Comparison of ENCODE assay signal across 16 mouse cellular contexts in the genomic region with DNA sequence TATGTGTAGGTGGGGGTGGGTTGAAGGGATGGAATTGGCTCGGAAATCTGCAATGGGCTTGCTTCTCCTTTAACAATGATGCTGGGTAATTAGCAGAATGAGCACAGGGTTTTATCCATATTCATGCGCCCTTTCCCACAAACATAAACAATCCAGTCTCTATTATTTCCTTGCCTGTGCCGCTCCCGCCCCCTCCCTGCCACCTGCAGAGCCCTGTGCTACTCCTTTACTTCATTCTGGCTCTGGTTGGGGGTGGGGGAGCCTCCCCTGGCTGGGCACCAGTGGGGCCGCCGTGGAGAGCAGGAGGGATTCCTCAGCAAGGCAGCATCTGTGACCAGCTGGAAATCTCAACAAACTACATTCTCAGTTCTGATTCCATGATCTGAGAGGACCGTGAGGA.
DNase-seq lines count a peak whose midpoint lies in the region; ATAC-seq and TF ChIP-seq lines count a peak whose summit lies in the region.
"Had no signal": no experiment of that assay in that cellular context is flagged by ENCODE, and none has a peak within 500 bp of the region (broad histone marks: within the 10 kb centered on the region; RNA-seq: fewer than 3 reads in every experiment).

No protein-coding gene starts in this region.

- peak; percentile 77 for ATAC-seq in forebrain, embryonic 11.5 days (replicated peaks; ENCODE audit: low FRiP score)
- peak; percentile 72; the same call in 1 of the 2 replicates for ATAC-seq in forebrain, postnatal 0 days
- ATAC-seq in neural tube, embryonic 13.5 days (ENCODE audit: low read depth), result peak; percentile 81
- no peak for ATAC-seq in erythroblast, adult 5-6 weeks (replicated peaks; ENCODE audit: low FRiP score, poor library complexity, severe bottlenecking)
- ATAC-seq: CD4-positive, CD25-positive, alpha-beta regulatory T cell, adult 4 months; liver, postnatal 0 days had no signal

- H3K9me3 ChIP-seq in forebrain, embryonic 11.5 days (ENCODE audit: control insufficient read depth, low read length), result no peaks in the 10 kb centered on the region
- no peaks in the 10 kb centered on the region for H3K9me3 ChIP-seq in forebrain, postnatal 0 days (ENCODE audit: low read length)
- H3K9me3 ChIP-seq in neural tube, embryonic 13.5 days, result no peaks in the 10 kb centered on the region

- intact Hi-C loops in left cerebral cortex, postnatal 36 days (cut with DNase I), result no loop called here

- H3K27me3 ChIP-seq in forebrain, embryonic 11.5 days (ENCODE audit: control insufficient read depth, insufficient read depth, low read length), result no peaks in the 10 kb centered on the region
- no peaks in the 10 kb centered on the region for H3K27me3 ChIP-seq in forebrain, postnatal 0 days (ENCODE audit: insufficient read depth, low read length)
- H3K27me3 ChIP-seq in neural tube, embryonic 13.5 days, result no peaks in the 10 kb centered on the region

- whole genome bisulfite sequencing in forebrain, embryonic 11.5 days, result 18% methylated on average over 7 of the region's 7 CpGs
- 8% methylated on average over 7 of the region's 7 CpGs for WGBS in forebrain, postnatal 0 days
- WGBS in neural tube, embryonic 13.5 days, result 28% methylated on average over 7 of the region's 7 CpGs

- H3K4me2 ChIP-seq in forebrain, embryonic 11.5 days (ENCODE audit: low read depth, low read length, severe bottlenecking), result peak overlapping the region; percentile 13; the same call in 1 of the 2 replicates
- H3K4me2 ChIP-seq in forebrain, postnatal 0 days (ENCODE audit: low read depth), result peak overlapping the region; percentile 10; the same call in 1 of the 2 replicates
- 0 out of 2 replicates have a peak overlapping the region, but pooled peaks have one; percentile 18 for H3K4me2 ChIP-seq in neural tube, embryonic 13.5 days

- peaks cover 3% of the 10 kb centered on the region; the same call in 1 of the 2 replicates for H3K4me1 ChIP-seq in forebrain, embryonic 11.5 days (replicated peaks; ENCODE audit: control insufficient read depth, insufficient read depth, low read length)
- H3K4me1 ChIP-seq in forebrain, postnatal 0 days (ENCODE audit: insufficient read depth), result 0 out of 2 replicates have a peak, but pooled peaks cover 4% of the 10 kb centered on the region
- H3K4me1 ChIP-seq in neural tube, embryonic 13.5 days (replicated peaks), result peaks cover 6% of the 10 kb centered on the region

- no peak for TF ChIP-seq CTCF in forebrain, postnatal 0 days (IDR thresholded peaks at IDR 0.05; ENCODE audit: low read depth)

- no peak overlapping the region for H3K9ac ChIP-seq in forebrain, embryonic 11.5 days (ENCODE audit: low read length)
- H3K9ac ChIP-seq in forebrain, postnatal 0 days, result no peak overlapping the region
- no peak overlapping the region for H3K9ac ChIP-seq in neural tube, embryonic 13.5 days
- H3K9ac ChIP-seq: liver, postnatal 0 days had no signal

- H3K27ac ChIP-seq in forebrain, embryonic 11.5 days (ENCODE audit: low read depth, low read length), result no peak overlapping the region
- H3K27ac ChIP-seq in forebrain, postnatal 0 days (ENCODE audit: low read depth, low read length), result no peak overlapping the region
- H3K27ac ChIP-seq in neural tube, embryonic 13.5 days (replicated peaks), result no peak overlapping the region
- H3K27ac ChIP-seq: macrophage had no signal

- DNase-seq in left cerebral cortex, postnatal 36 days (ENCODE audit: low spot score in 2 of 2), result peak; percentile 14 to 28
- no peak for DNase-seq in left cerebral cortex, adult 11 months (ENCODE audit: low spot score)
- DNase-seq in forebrain, embryonic 11.5 days (ENCODE audit: low spot score), result peak; percentile 62
- DNase-seq in forebrain, postnatal 0 days, result peak; percentile 29
- no peak for DNase-seq in kidney, adult 8-10 months
- DNase-seq in urinary bladder, postnatal 25 days (ENCODE audit: low spot score), result no peak
- DNase-seq: adrenal gland, postnatal 25 days; heart, postnatal 36 days; kidney, adult 18-20 months; kidney, postnatal 4 days; liver, postnatal 0 days; thymus, postnatal 25 days had no signal

- H3K4me3 ChIP-seq in forebrain, embryonic 11.5 days (ENCODE audit: low read depth, low read length), result no peak overlapping the region
- H3K4me3 ChIP-seq in forebrain, postnatal 0 days (ENCODE audit: low read depth, low read length), result no peak overlapping the region
- no peak overlapping the region for H3K4me3 ChIP-seq in neural tube, embryonic 13.5 days

- no peaks in the 10 kb centered on the region for H3K36me3 ChIP-seq in forebrain, embryonic 11.5 days (ENCODE audit: control insufficient read depth, insufficient read depth, low read length)
- H3K36me3 ChIP-seq in forebrain, postnatal 0 days (ENCODE audit: insufficient read depth), result no peaks in the 10 kb centered on the region
- H3K36me3 ChIP-seq in neural tube, embryonic 13.5 days, result no peaks in the 10 kb centered on the region

Comparison
In these comparisons a context has a peak if more than half of its experiments do, and no peak if none do; other contexts are left out.
1. DNase-seq: peak in left cerebral cortex, postnatal 36 days (2 of 2), forebrain, embryonic 11.5 days (single experiment) and forebrain, postnatal 0 days (single experiment); none in left cerebral cortex, adult 11 months (single experiment), kidney, adult 8-10 months (0 of 2) and urinary bladder, postnatal 25 days (single experiment).
2. Peak in every context shown above with its lines, with median percentiles within 50 percentile points of each other: H3K4me2 ChIP-seq.